Mouse (Mus musculus) liver, adult 2 months (tissue): ENCODE results near the gene Slc7a1. TPM values are rescaled to one million over a fixed set of nuclear protein-coding genes. Genes with fewer than 3 reads are reported as not detected.

ENCODE experiments used
- DNase-seq: peaks from one replicate; pipeline ENCODE4 v3.0.0-alpha.2; 2011; ENCODE audit warnings: low read depth, low spot score; ENCODE audit errors: extremely low read depth
- H3K27ac ChIP-seq: fragments of 200-500 bp; replicated peaks from 2 replicates; pipeline ENCODE4 v1.5.1; 2012; ENCODE audit warnings: low read depth, mild to moderate bottlenecking, control low read depth, inconsistent platforms, low read length; ENCODE audit not compliant: insufficient read depth
- H3K27me3 ChIP-seq: fragments of 200-500 bp; 2 replicates; pipeline ENCODE4 v1.6.1; 2012; ENCODE audit warnings: mild to moderate bottlenecking, moderate library complexity, low read length, inconsistent platforms; ENCODE audit not compliant: control insufficient read depth, insufficient read depth
- H3K36me3 ChIP-seq: fragments of 200-500 bp; 2 replicates; pipeline ENCODE4 v1.6.1; 2012; ENCODE audit warnings: low read length, inconsistent platforms; ENCODE audit not compliant: control insufficient read depth, insufficient read depth
- H3K4me1 ChIP-seq: fragments of 200-500 bp; 2 replicates; pipeline ENCODE4 v1.6.1; 2011; ENCODE audit warnings: low read length; ENCODE audit not compliant: control insufficient read depth, insufficient read depth
- H3K4me3 ChIP-seq: fragments of 200-500 bp; 2 replicates; pipeline ENCODE4 v1.5.1; 2011; ENCODE audit warnings: low read depth, mild to moderate bottlenecking, control low read depth, low read length, moderate library complexity; ENCODE audit not compliant: insufficient read depth
- H3K79me2 ChIP-seq: fragments of 200-500 bp; 2 replicates; pipeline ENCODE4 v1.6.1; 2012; ENCODE audit warnings: inconsistent platforms, mild to moderate bottlenecking, low read length, moderate library complexity; ENCODE audit not compliant: control insufficient read depth, insufficient read depth
- H3K9ac ChIP-seq: fragments of 200-500 bp; 2 replicates; pipeline ENCODE4 v1.6.1; 2012; ENCODE audit warnings: low read depth, mild to moderate bottlenecking, control low read depth, inconsistent platforms, low read length
- CTCF ChIP-seq: fragments of 200-500 bp; IDR thresholded peaks from 2 replicates; pipeline ENCODE4 v1.5.1; 2011; ENCODE audit warnings: low read depth, low read length, control low read depth
- POLR2A ChIP-seq: fragments of 200-500 bp; IDR thresholded peaks from 2 replicates; pipeline ENCODE4 v1.6.1; 2011; ENCODE audit warnings: low read length, control low read depth; ENCODE audit not compliant: insufficient read depth; ENCODE audit errors: extremely low read depth
- WGBS: fragments of 180-500 bp; shearing (Covaris S2); methylation state at CpG from one replicate; pipeline ENCODE4 v1.1.7; 2018; 5-methylcytosine and 5-hydroxymethylcytosine counted together
- polyA plus RNA-seq: library from polyadenylated mRNA; depleted of rRNA; stranded (reverse); fragments of >200 nt; gene quantifications from 2 replicates; pipeline ENCODE4 v1.2.3, GENCODE M21; 2012
- total RNA-seq: library from RNA; depleted of rRNA; stranded (reverse); fragments of >200 nt; gene quantifications from 2 replicates; pipeline ENCODE4 v1.2.3, GENCODE M21; 2014

The Slc7a1 gene
- total and polyA plus RNA-seq, 2 experiments = 0.18 to 0.23 TPM

- H3K27ac ChIP-seq = no peak overlapping the region
- H3K36me3 ChIP-seq = no peaks in the 10 kb centered on the region
- H3K27me3 ChIP-seq = no peaks in the 10 kb centered on the region
- H3K4me3 ChIP-seq = no peak overlapping the region
- no peaks in the 10 kb centered on the region for H3K79me2 ChIP-seq
- H3K9ac ChIP-seq = no peak overlapping the region
- TF ChIP-seq POLR2A (no peak), CTCF (no peak)
- H3K4me1 ChIP-seq = no peaks in the 10 kb centered on the region
- 84% methylated on average over 5 of the region's 5 CpGs for WGBS
- no peak for DNase-seq
These were observed 112.2 kb downstream of the Slc7a1 start for GRCm38 (mm10) chr5:148287529-148287928.

- Histone ChIP-seq H3K4me3 (no peak overlapping the region), H3K79me2 (no peaks in the 10 kb centered on the region), H3K27me3 (no peaks in the 10 kb centered on the region), H3K9ac (no peak overlapping the region), H3K27ac (no peak overlapping the region), H3K4me1 (no peaks in the 10 kb centered on the region), H3K36me3 (no peaks in the 10 kb centered on the region)
- WGBS = 88% methylated on average over 3 of the region's 3 CpGs
- no peak for DNase-seq
- TF ChIP-seq CTCF (no peak), POLR2A (no peak)
These were observed 116.1 kb downstream of the Slc7a1 start for GRCm38 (mm10) chr5:148283584-148283983.

- H3K79me2 ChIP-seq = no peaks in the 10 kb centered on the region
- TF ChIP-seq POLR2A (no peak), CTCF (no peak)
- no peaks in the 10 kb centered on the region for H3K4me1 ChIP-seq
- H3K4me3 ChIP-seq = no peak overlapping the region
- no peak overlapping the region for H3K9ac ChIP-seq
- no peaks in the 10 kb centered on the region for H3K27me3 ChIP-seq
- H3K36me3 ChIP-seq = no peaks in the 10 kb centered on the region
- no peak for DNase-seq
- 68% methylated on average over 2 of the region's 2 CpGs for WGBS
- no peak overlapping the region for H3K27ac ChIP-seq
These were observed 116.5 kb downstream of the Slc7a1 start for GRCm38 (mm10) chr5:148283177-148283576.

GRCm38 (mm10) chr5:148282631-148283030 lies 117.1 kb downstream of the Slc7a1 start:
- no peak overlapping the region for H3K9ac ChIP-seq
- TF ChIP-seq CTCF (no peak), POLR2A (no peak)
- H3K27me3 ChIP-seq = no peaks in the 10 kb centered on the region
- 87% methylated on average over 5 of the region's 5 CpGs for WGBS
- no peak overlapping the region for H3K4me3 ChIP-seq
- DNase-seq = no peak
- no peaks in the 10 kb centered on the region for H3K4me1 ChIP-seq
- no peak overlapping the region for H3K27ac ChIP-seq
- no peaks in the 10 kb centered on the region for H3K36me3 ChIP-seq
- H3K79me2 ChIP-seq = no peaks in the 10 kb centered on the region

GRCm38 (mm10) chr5:148282093-148282492 lies 117.6 kb downstream of the Slc7a1 start:
- no peaks in the 10 kb centered on the region for H3K4me1 ChIP-seq
- no peak overlapping the region for H3K4me3 ChIP-seq
- DNase-seq = no peak
- H3K27me3 ChIP-seq = no peaks in the 10 kb centered on the region
- H3K36me3 ChIP-seq = no peaks in the 10 kb centered on the region
- H3K79me2 ChIP-seq = no peaks in the 10 kb centered on the region
- WGBS = 73% methylated on average over 6 of the region's 6 CpGs
- TF ChIP-seq CTCF (no peak), POLR2A (no peak)
- no peak overlapping the region for H3K27ac ChIP-seq
- H3K9ac ChIP-seq = no peak overlapping the region

GRCm38 (mm10) chr5:148280321-148280720 lies 119.4 kb downstream of the Slc7a1 start:
- H3K9ac ChIP-seq = no peak overlapping the region
- DNase-seq = no peak
- no peak overlapping the region for H3K27ac ChIP-seq
- 81% methylated on average over 5 of the region's 5 CpGs for WGBS
- no peaks in the 10 kb centered on the region for H3K79me2 ChIP-seq
- H3K36me3 ChIP-seq = no peaks in the 10 kb centered on the region
- H3K27me3 ChIP-seq = no peaks in the 10 kb centered on the region
- no peaks in the 10 kb centered on the region for H3K4me1 ChIP-seq
- no peak overlapping the region for H3K4me3 ChIP-seq
- TF ChIP-seq CTCF = no peak
- no peak for TF ChIP-seq POLR2A
